Mouse (Mus musculus): Measurements from ENCODE around the gene Ccdc177. TPM values are rescaled to one million over a fixed set of nuclear protein-coding genes. Genes with fewer than 3 reads are reported as not detected.
"Not testable (repeated sequence)": the region's sequence is repeated elsewhere in the genome, so short reads cannot be mapped to it uniquely, and the experiment has no call there.

Ccdc177 gene
- polyA plus RNA-seq, 1 experiment from 2014 or later = not detected

DNA sequence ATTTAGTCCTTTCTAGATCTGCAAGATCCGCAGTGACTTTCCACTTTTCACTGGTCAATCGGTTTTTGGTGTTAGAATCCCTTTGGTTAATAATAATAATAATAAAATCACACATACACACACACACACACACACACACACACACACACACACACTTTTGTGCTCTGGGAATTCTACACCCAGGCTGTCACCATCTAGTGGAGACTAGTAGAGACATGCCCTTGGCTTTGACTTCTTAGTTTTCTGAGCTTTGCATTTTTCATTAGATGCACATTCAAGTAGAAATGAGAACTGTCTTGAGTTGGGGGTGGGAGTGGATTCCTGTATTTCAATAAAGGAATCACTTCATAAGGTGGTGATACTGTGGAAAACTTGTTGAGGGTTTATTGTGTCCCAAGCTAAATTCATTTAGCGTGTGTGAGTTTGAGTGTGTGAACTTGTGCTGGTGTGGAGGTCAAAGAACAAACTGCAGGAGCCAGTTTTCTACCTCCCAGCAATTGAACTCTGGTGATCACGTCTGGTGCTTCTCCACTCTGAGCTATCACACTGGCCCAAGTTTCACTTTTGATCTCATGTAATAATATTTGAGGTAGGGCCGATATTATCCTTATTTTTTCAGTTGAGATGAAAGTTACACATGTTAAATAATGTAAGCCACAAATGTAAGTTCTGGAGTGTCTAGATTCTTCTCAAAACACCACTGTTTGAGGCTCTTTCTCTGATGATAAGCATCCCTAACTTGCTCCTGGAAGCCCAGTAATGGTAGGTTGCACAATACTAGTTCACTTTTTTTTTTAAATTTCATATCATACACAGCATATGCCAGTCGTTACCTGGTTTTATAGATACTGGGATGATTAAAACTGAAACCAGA lies 31.3 kb upstream of the Ccdc177 start:
- no peak for ATAC-seq
- Histone ChIP-seq H3K36me3 (peaks cover 26% of the 10 kb centered on the region), H3K9ac (peak overlapping the region; percentile 98), H3K4me2 (peak overlapping the region; percentile 82), H3K27me3 (replicated peaks) (no peaks in the 10 kb centered on the region), H3K27ac (peak overlapping the region; percentile 96), H3K4me3 (peak overlapping the region; percentile 98), H3K9me3 (replicated peaks) (no peaks in the 10 kb centered on the region), H3K4me1 (peaks cover 77% of the 10 kb centered on the region)
- 18% methylated on average over 6 of the region's 6 CpGs for WGBS (ENCODE audit: insufficient replicate concordance)

DNA sequence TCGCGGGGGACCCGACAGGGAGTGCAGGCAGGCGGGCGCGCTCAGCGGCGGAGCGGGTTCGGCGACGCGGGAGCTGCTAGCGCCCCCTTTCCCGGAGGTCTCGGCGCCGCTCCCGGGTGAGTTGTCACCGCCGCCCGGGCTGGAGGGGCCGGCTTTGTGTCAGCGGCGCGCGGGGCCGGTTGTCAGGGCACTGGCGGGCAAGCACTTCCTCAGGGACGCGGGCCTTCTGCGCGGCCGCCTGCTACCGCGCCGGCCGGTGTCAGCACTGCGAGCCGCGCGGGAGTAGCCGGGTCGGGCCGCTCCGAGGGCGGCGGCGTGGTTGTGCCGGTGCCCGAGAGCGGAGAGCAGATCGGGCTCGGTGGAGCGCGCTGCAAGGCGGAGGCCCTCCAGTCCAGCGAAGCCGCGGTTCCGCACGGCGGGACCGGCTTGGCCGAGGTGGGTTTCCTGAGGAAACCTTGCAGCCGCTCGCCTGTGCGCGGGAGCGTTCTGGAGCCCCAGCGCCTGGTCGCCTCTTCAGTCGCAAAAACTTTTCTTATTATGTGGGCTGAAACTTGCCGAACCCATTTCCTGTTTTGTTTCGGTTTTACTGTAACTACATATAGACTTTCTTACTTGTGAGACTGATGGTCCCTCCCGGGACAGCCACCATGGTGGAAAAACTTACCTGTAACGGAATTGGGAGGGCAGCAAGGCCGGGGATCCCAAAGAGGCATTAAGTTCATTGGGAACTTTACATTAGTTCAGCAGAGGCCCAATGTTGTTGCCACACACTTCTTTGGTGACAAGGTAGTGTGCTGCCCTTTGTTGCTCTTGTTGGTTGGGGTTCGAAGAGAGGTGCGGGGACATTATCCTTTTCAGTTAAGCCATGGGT lies 30.4 kb upstream of the Ccdc177 start:
- Histone ChIP-seq H3K27me3 (replicated peaks) (no peaks in the 10 kb centered on the region), H3K36me3 (peaks cover 22% of the 10 kb centered on the region), H3K4me2 (peak overlapping the region; percentile 82), H3K9ac (peak overlapping the region; percentile 98), H3K4me1 (peaks cover 82% of the 10 kb centered on the region), H3K27ac (peak overlapping the region; percentile 96), H3K9me3 (replicated peaks) (no peaks in the 10 kb centered on the region), H3K4me3 (peak overlapping the region; percentile 98)
- ATAC-seq = peak; percentile 55
- WGBS (ENCODE audit: insufficient replicate concordance) = under 1% methylated on average over 78 of the region's 80 CpGs

DNA sequence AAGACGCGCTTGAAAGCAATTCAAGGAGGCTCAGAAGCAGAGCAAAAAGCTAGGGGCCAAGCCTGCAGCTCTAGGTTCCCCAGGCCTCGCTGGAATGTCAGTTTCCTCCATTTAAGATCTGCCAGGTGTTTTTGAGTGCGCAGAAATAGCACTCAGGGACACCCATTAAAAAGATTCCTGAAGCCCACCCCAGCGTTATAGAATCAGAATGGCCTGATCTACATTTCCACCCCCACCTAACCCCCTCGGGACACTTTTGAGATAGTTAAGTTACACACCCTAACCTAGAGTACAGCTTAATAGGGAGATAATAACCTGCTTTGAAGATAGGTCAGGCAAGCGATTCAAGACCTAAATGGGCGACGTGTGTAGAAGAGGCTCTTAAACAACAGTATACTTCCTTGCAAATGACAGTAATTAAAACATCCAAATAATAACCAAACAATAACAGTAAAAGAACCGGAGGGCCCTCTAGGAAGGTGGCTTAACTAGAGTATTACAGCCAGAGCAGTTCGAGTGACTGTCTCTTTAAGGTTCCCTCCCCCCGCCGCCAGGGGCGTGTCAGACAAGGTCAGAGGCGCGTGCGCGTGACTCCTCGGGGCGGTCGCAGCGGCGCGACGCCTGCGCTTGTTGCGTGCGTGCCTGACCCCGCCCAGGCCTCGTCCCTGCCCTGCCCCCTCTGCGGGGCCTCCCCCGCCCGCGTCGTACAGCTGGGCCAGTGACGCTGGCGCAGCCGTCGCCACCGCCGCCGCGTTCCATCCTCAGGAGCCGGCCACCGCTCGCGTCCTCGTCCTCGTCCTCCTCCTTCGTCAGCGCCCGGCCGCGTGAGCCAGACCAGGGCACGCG lies 29.6 kb upstream of the Ccdc177 start, which contains the start of gene Susd6:
Susd6 (plus strand) TSS at position 662 of the 846 bp plus-strand sequence.
- Histone ChIP-seq H3K27me3 (replicated peaks) (no peaks in the 10 kb centered on the region), H3K9me3 (replicated peaks) (no peaks in the 10 kb centered on the region), H3K27ac (peak within 1 kb of the TSS; percentile 96), H3K9ac (peak within 1 kb of the TSS; percentile 98), H3K4me3 (peak within 1 kb of the TSS; percentile 98), H3K36me3 (peaks cover 21% of the 10 kb centered on the region), H3K4me2 (peak within 1 kb of the TSS; percentile 82), H3K4me1 (peaks cover 82% of the 10 kb centered on the region)
- 3% methylated on average over 54 of the region's 56 CpGs for WGBS (ENCODE audit: insufficient replicate concordance)
- peak; percentile 97 for ATAC-seq

DNA sequence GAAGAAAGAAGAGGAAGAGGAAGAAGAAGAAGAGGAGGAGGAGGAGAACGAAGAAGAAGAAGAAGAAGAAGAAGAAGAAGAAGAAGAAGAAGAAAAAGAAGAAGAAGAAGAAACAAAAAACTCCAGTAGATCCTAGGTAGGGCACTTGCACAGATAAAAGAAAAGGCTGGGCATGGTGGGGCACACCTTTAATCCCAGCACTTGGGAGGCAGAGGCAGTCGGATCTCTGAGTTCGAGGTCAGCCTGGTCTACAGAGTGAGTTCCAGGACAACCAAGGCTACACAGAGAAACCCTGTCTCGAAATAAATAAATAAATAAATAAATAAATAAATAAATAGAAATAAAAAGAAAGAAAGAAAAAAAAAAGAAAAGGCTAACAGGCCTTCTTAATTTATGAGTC lies 28.8 kb upstream of the Ccdc177 start:
- peak overlapping the region; percentile 82 for H3K4me2 ChIP-seq
- not testable (repeated sequence) for H3K27me3 ChIP-seq (replicated peaks); H3K9ac ChIP-seq; ATAC-seq; H3K9me3 ChIP-seq (replicated peaks); H3K4me3 ChIP-seq
- H3K4me1 ChIP-seq = peaks cover 81% of the 10 kb centered on the region
- 70% methylated on average over 4 of the region's 4 CpGs for WGBS (ENCODE audit: insufficient replicate concordance)
- H3K36me3 ChIP-seq = peaks cover 17% of the 10 kb centered on the region
- peak overlapping the region; percentile 96 for H3K27ac ChIP-seq

DNA sequence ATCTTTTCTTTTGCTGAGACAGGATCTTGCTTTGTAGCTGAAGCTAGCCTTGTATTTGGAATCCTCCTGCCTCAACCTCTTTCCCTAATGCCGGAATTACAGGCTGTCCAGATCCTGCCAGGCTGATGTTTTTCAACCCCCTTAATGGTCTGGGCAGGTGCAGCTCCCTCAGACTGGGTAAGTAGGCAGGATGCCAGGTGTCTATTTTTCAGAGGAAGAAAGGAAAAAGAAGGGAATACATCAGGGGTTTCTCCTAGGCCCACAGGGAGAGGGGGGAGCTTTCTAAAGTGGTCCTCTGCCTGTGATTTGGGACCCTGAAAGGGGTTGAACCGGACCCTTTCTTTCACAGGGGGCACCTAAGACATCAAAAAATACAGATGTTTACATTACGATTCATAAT lies 27.7 kb upstream of the Ccdc177 start:
- Histone ChIP-seq H3K9me3 (replicated peaks) (no peaks in the 10 kb centered on the region), H3K4me1 (peaks cover 76% of the 10 kb centered on the region), H3K27me3 (replicated peaks) (no peaks in the 10 kb centered on the region), H3K9ac (no peak overlapping the region), H3K27ac (no peak overlapping the region), H3K36me3 (peaks cover 7% of the 10 kb centered on the region), H3K4me2 (no peak overlapping the region), H3K4me3 (no peak overlapping the region)
- ATAC-seq = no peak
- 76% methylated on average over 3 of the region's 3 CpGs for WGBS (ENCODE audit: insufficient replicate concordance)

DNA sequence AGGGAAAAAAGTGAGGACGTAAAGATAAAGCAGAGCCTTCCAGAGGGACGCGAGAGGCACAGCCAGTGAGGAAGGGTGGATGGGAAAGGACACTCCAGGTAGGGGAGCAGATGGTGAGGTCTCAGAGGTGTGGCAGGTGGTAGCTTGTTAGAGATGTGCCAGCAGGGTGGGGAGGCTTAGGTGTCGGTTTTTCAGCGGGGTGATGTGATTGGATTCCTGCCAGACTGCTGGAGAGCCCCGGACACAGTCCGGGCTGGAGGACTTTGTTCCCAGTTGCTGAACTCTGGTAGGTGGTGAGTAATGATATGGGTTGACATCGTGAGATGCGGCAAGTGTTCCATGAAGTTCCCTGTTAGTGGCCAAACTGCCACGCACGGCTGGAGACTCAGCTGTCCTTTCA lies 27.1 kb upstream of the Ccdc177 start:
- Histone ChIP-seq H3K9me3 (replicated peaks) (no peaks in the 10 kb centered on the region), H3K36me3 (peaks cover 2% of the 10 kb centered on the region), H3K4me1 (peaks cover 70% of the 10 kb centered on the region), H3K4me3 (no peak overlapping the region), H3K4me2 (0 out of 2 replicates have a peak overlapping the region, but pooled peaks have one; percentile 0), H3K27me3 (replicated peaks) (no peaks in the 10 kb centered on the region), H3K9ac (no peak overlapping the region), H3K27ac (no peak overlapping the region; the same call in 1 of the 2 replicates)
- WGBS (ENCODE audit: insufficient replicate concordance) = 61% methylated on average over 11 of the region's 11 CpGs
- ATAC-seq = no peak

DNA sequence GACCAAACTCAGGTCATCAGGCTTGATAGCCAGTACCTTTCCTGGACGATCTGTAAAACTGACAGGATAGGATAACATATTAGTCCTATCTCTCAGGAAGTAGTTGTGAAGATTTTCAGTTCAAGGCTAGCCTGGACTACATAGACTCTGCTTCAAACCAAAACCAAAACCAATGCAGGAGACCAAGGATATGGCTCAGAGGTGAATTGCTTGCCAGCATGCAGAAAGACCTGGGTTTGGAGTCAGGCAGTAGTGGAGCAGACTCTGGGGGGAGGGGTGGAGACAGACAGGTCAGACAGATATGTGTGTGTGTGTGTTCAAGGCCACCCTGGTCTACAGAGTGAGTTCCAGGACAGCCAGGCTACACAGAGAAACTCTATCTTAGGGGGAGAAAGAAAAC lies 26.1 kb upstream of the Ccdc177 start:
- H3K9ac ChIP-seq = no peak overlapping the region
- no peak for ATAC-seq

DNA sequence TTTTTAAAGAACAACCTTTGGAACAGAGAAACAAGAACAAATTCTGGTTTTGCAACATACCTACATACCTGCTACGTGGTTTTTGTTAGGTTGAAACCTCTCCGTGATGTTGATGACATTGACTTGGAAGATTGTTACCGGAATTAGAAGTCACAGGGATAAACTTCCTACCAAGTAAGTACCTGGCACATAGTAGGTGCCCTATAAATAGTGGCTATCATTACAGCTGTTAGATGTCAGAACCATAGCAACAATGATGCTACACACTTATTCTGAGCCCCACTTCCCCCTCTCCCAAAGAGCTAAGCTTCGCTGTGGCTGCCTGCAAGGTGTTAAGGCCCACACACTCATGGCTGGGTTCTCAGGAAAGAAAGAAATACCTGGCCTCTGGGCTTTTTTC lies 25.1 kb upstream of the Ccdc177 start:
- Histone ChIP-seq H3K36me3 (no peaks in the 10 kb centered on the region), H3K27me3 (replicated peaks) (no peaks in the 10 kb centered on the region), H3K4me3 (no peak overlapping the region), H3K4me2 (no peak overlapping the region), H3K27ac (peak overlapping the region; percentile 45), H3K9me3 (replicated peaks) (no peaks in the 10 kb centered on the region), H3K9ac (peak overlapping the region; percentile 44; the same call in 1 of the 2 replicates), H3K4me1 (peaks cover 60% of the 10 kb centered on the region)
- 83% methylated on average over 4 of the region's 4 CpGs for WGBS (ENCODE audit: insufficient replicate concordance)
- ATAC-seq = no peak

More for the DNA sequence above, 26.1 kb upstream of the Ccdc177 start:
- Histone ChIP-seq H3K4me1 (peaks cover 60% of the 10 kb centered on the region), H3K36me3 (no peaks in the 10 kb centered on the region), H3K4me3 (no peak overlapping the region), H3K4me2 (no peak overlapping the region), H3K27me3 (replicated peaks) (no peaks in the 10 kb centered on the region), H3K9me3 (replicated peaks) (no peaks in the 10 kb centered on the region), H3K27ac (no peak overlapping the region)
- 29% methylated on average over 1 of the region's 1 CpGs for WGBS (ENCODE audit: insufficient replicate concordance)

DNA sequence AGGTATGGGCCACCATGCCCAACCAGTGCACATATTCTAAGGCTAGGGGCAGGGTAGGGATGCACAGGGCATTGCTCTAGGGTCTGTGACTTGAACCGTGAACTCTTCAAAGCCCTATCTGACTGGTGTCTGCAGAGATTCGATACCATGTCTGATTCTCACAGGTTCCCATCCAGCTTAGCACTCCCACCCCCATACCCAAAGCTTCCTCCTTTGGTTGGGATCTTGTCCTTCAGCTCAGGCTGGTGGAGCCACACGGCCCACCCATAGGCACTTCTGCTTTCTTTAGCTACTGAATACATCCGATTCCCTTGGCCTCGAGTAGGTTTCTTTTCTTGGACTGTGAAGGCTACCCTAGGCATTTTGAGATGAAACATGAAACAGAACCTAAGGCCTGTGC lies 24.5 kb upstream of the Ccdc177 start:
- Histone ChIP-seq H3K4me1 (peaks cover 61% of the 10 kb centered on the region), H3K27me3 (replicated peaks) (no peaks in the 10 kb centered on the region), H3K9ac (no peak overlapping the region), H3K9me3 (replicated peaks) (no peaks in the 10 kb centered on the region), H3K4me2 (no peak overlapping the region), H3K36me3 (no peaks in the 10 kb centered on the region), H3K4me3 (no peak overlapping the region), H3K27ac (peak overlapping the region; percentile 31)
- WGBS (ENCODE audit: insufficient replicate concordance) = 29% methylated on average over 5 of the region's 5 CpGs
- no peak for ATAC-seq

DNA sequence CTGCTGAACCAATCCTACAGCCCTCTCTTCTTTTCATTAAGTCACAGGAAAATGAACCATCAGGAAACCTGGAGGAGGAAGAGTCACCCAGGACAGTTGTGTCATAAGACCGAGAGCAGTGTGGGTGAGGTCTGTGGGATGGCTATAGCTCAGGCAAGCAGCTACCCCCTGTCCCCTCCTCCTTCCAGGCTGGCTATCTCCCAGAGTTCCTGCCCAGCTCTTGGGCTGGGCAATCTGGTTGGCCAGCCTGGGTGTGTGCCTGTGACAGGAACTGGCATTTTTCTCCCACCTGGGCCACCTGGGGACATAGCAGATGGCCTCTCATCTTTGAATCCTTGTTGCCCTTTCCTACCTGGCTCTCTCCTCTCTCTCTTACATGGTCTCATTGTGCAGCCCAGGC lies 23.4 kb upstream of the Ccdc177 start:
- Histone ChIP-seq H3K27me3 (replicated peaks) (no peaks in the 10 kb centered on the region), H3K36me3 (no peaks in the 10 kb centered on the region), H3K4me2 (no peak overlapping the region), H3K4me3 (no peak overlapping the region), H3K9me3 (replicated peaks) (no peaks in the 10 kb centered on the region), H3K4me1 (peaks cover 62% of the 10 kb centered on the region), H3K9ac (no peak overlapping the region), H3K27ac (no peak overlapping the region)
- peak; percentile 23; the same call in 1 of the 2 replicates for ATAC-seq
- WGBS (ENCODE audit: insufficient replicate concordance) = 53% methylated on average over 1 of the region's 1 CpGs

DNA sequence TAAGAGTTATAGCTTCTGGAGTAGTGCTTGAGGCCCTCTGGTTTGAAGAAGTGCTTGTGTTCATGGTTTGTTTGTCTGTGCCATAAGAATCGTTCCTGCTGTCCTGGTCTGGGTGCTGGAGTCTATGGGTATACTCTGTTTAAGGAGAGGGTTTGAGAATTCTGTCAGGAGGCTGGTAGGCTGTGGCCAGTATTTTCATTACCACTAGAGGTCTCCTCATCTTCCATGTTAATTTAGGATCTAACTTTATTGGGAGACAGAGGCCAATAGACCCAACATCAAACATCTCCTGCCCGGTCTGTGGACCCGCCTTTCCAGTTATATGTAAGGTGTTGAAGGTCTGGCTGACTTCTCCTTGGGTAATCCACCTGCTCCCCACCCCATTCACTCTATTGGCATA lies 22.4 kb upstream of the Ccdc177 start:
- ATAC-seq = no peak
- WGBS (ENCODE audit: insufficient replicate concordance) = 55% methylated on average over 3 of the region's 3 CpGs

More for the DNA sequence above, 22.4 kb upstream of the Ccdc177 start:
- no peaks in the 10 kb centered on the region for H3K27me3 ChIP-seq (replicated peaks)
- no peak overlapping the region for H3K4me3 ChIP-seq
- no peaks in the 10 kb centered on the region for H3K9me3 ChIP-seq (replicated peaks)
- no peak overlapping the region for H3K27ac ChIP-seq
- no peak overlapping the region for H3K9ac ChIP-seq
- peaks cover 63% of the 10 kb centered on the region for H3K4me1 ChIP-seq
- H3K4me2 ChIP-seq = no peak overlapping the region
- no peaks in the 10 kb centered on the region for H3K36me3 ChIP-seq

Data from liver, embryonic 12.5 days (tissue).